Mouse (Mus musculus): ENCODE measurements around the gene Lrp5. TPM values are rescaled to one million over a fixed set of nuclear protein-coding genes. Genes with fewer than 3 reads are reported as not detected.

Gene Lrp5
- polyA plus RNA-seq, 1 experiment, result 13.2 TPM

GRCm38 (mm10) chr19:3548311-3548710 lies 138.1 kb downstream of the Lrp5 start:
- H3K4me1 ChIP-seq (ENCODE audit: control insufficient read depth, insufficient read depth, insufficient read length, low read length), result peaks cover 19% of the 10 kb centered on the region; the same call in 1 of the 2 replicates
- no peak overlapping the region for H3K27ac ChIP-seq (replicated peaks; ENCODE audit: low read depth, low read length)
- no peak overlapping the region for H3K4me3 ChIP-seq (ENCODE audit: insufficient read depth, low read depth, low read length)

GRCm38 (mm10) chr19:3544995-3545394 lies 141.4 kb downstream of the Lrp5 start:
- Histone ChIP-seq H3K27ac (replicated peaks; ENCODE audit: low read depth, low read length) (no peak overlapping the region), H3K4me1 (ENCODE audit: control insufficient read depth, insufficient read depth, insufficient read length, low read length) (peaks cover 17% of the 10 kb centered on the region; the same call in 1 of the 2 replicates), H3K4me3 (ENCODE audit: insufficient read depth, low read depth, low read length) (no peak overlapping the region)

GRCm38 (mm10) chr19:3542591-3542990 lies 143.8 kb downstream of the Lrp5 start:
- no peak overlapping the region for H3K4me3 ChIP-seq (ENCODE audit: insufficient read depth, low read depth, low read length)
- no peak overlapping the region for H3K27ac ChIP-seq (replicated peaks; ENCODE audit: low read depth, low read length)
- H3K4me1 ChIP-seq (ENCODE audit: control insufficient read depth, insufficient read depth, insufficient read length, low read length), result peaks cover 26% of the 10 kb centered on the region

DNA sequence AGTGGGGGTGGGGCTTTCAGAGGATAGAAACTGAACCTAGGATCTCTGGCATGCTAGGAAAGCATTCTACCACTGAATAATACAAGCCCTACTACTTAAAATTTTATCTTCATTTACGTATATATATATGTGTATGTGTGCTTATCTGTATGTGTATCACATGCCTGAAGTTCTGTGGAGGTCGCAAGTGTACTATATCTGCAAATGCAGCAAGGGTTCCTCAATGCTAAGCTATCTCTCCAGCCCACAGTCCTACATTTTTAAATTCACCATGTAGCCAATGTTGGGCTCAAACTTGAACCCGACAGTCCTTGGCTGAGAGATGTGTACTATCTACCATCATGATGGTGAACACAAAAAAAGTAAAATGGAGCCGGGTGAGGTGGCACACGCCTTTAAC lies 145.4 kb downstream of the Lrp5 start:
- H3K4me1 ChIP-seq (ENCODE audit: control insufficient read depth, insufficient read depth, insufficient read length, low read length), result peaks cover 20% of the 10 kb centered on the region
- H3K4me3 ChIP-seq (ENCODE audit: insufficient read depth, low read depth, low read length), result no peak overlapping the region
- no peak overlapping the region for H3K27ac ChIP-seq (replicated peaks; ENCODE audit: low read depth, low read length)

GRCm38 (mm10) chr19:3540254-3540653 lies 146.1 kb downstream of the Lrp5 start:
- peaks cover 18% of the 10 kb centered on the region for H3K4me1 ChIP-seq (ENCODE audit: control insufficient read depth, insufficient read depth, insufficient read length, low read length)
- H3K4me3 ChIP-seq (ENCODE audit: insufficient read depth, low read depth, low read length), result no peak overlapping the region
- no peak overlapping the region for H3K27ac ChIP-seq (replicated peaks; ENCODE audit: low read depth, low read length)

GRCm38 (mm10) chr19:3539456-3539855 lies 146.9 kb downstream of the Lrp5 start:
- Histone ChIP-seq H3K4me1 (ENCODE audit: control insufficient read depth, insufficient read depth, insufficient read length, low read length) (peaks cover 23% of the 10 kb centered on the region), H3K27ac (replicated peaks; ENCODE audit: low read depth, low read length) (no peak overlapping the region)

GRCm38 (mm10) chr19:3537658-3538057 lies 148.7 kb downstream of the Lrp5 start:
- Histone ChIP-seq H3K4me3 (ENCODE audit: insufficient read depth, low read depth, low read length) (no peak overlapping the region), H3K27ac (replicated peaks; ENCODE audit: low read depth, low read length) (no peak overlapping the region), H3K4me1 (ENCODE audit: control insufficient read depth, insufficient read depth, insufficient read length, low read length) (peaks cover 22% of the 10 kb centered on the region)

More at GRCm38 (mm10) chr19:3539456-3539855, 146.9 kb downstream of the Lrp5 start:
- H3K4me3 ChIP-seq (ENCODE audit: insufficient read depth, low read depth, low read length), result no peak overlapping the region

DNA sequence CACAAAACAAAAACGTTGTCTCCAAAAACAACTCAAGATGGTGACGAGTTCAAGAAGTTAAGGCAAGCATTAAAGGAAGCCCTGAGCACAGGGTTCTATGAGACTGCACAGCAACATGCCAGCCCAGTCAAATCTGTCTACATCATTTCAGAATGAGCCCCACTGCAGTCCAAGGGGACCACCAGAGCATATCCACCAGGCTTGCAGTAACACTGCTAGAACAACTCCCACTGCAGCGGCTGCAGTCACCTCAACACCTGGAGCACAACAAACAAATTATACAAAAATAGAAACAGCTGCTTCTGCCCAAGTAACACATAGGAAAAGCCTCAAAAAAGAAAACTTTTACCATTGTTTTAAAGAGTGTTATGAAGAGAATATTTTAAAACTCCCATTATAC lies 151.4 kb downstream of the Lrp5 start:
- Histone ChIP-seq H3K4me3 (ENCODE audit: insufficient read depth, low read depth, low read length) (no peak overlapping the region), H3K4me1 (ENCODE audit: control insufficient read depth, insufficient read depth, insufficient read length, low read length) (peaks cover 24% of the 10 kb centered on the region), H3K27ac (replicated peaks; ENCODE audit: low read depth, low read length) (no peak overlapping the region)

Other genes with a start within 250 kb of the Lrp5 start
- 32.4 and 45.1 TPM in 2 replicates for gene Ppp6r3, start 110.8 kb downstream of the Lrp5 start, polyA plus RNA-seq (2012; ENCODE audit: insufficient read depth, insufficient read length, missing spikeins)
- gene 1810055G02Rik, start 21.7 kb upstream of the Lrp5 start, polyA plus RNA-seq (2012; ENCODE audit: insufficient read depth, insufficient read length, missing spikeins), result 5.3 and 6.6 TPM in 2 replicates
- gene Kmt5b, start 80.9 kb upstream of the Lrp5 start, polyA plus RNA-seq (2012; ENCODE audit: insufficient read depth, insufficient read length, missing spikeins), result 15.9 and 20.4 TPM in 2 replicates
- 6.9 and 11.2 TPM in 2 replicates for gene Chka, start 165.2 kb upstream of the Lrp5 start, polyA plus RNA-seq (2012; ENCODE audit: insufficient read depth, insufficient read length, missing spikeins)
- 5.3 and 7.7 TPM in 2 replicates for gene Tcirg1, start 220.6 kb upstream of the Lrp5 start, polyA plus RNA-seq (2012; ENCODE audit: insufficient read depth, insufficient read length, missing spikeins)
- 1,010 and 1,143 TPM in 2 replicates for gene Ndufs8, start 226.2 kb upstream of the Lrp5 start, polyA plus RNA-seq (2012; ENCODE audit: insufficient read depth, insufficient read length, missing spikeins)
- 1.8 and 2.2 TPM in 2 replicates for gene Aldh3b1, start 243.2 kb upstream of the Lrp5 start, polyA plus RNA-seq (2012; ENCODE audit: insufficient read depth, insufficient read length, missing spikeins)
- gene Unc93b1, start 248.6 kb upstream of the Lrp5 start, polyA plus RNA-seq (2012; ENCODE audit: insufficient read depth, insufficient read length, missing spikeins), result 25.3 and 25.4 TPM in 2 replicates

Measured in brown adipose tissue, adult 24 weeks (tissue).